Mouse (Mus musculus) embryonic facial prominence, embryonic 14.5 days (tissue): ENCODE results near the gene Cep128. TPM values are rescaled to one million over a fixed set of nuclear protein-coding genes. Genes with fewer than 3 reads are reported as not detected.
"Not testable (repeated sequence)": the region's sequence is repeated elsewhere in the genome, so short reads cannot be mapped to it uniquely, and the experiment has no call there.

Experiments
- ATAC-seq: fragments of 200-750 bp; cut with Nextera tagmentation; 2 replicates; pipeline ENCODE4 v1.8.0; 2017; ENCODE audit warnings: low read depth, moderate number of reproducible peaks, moderate TSS enrichment
- DNase-seq: peaks from one replicate; pipeline ENCODE4 v3.0.0-alpha.2; 2015; ENCODE audit warnings: low spot score
- H3K27ac ChIP-seq: fragments of 300-500 bp; sonication (generic); replicated peaks from 2 replicates; pipeline ENCODE4 v1.5.1; 2014; ENCODE audit warnings: low read depth, mild to moderate bottlenecking, low read length, moderate library complexity
- H3K27me3 ChIP-seq: fragments of 300-500 bp; sonication (generic); replicated peaks from 2 replicates; pipeline ENCODE4 v1.6.1; 2014; ENCODE audit warnings: low read length; ENCODE audit not compliant: control insufficient read depth, insufficient read depth
- H3K36me3 ChIP-seq: fragments of 300-500 bp; sonication (generic); 2 replicates; pipeline ENCODE4 v1.6.1; 2014; ENCODE audit warnings: low read length, mixed read lengths; ENCODE audit not compliant: control insufficient read depth, insufficient read depth
- H3K4me1 ChIP-seq: fragments of 300-500 bp; sonication (generic); 2 replicates; pipeline ENCODE4 v1.6.1; 2014; ENCODE audit warnings: antibody characterized with exemption, low read length; ENCODE audit not compliant: control insufficient read depth, insufficient read depth
- H3K4me2 ChIP-seq: fragments of 300-500 bp; sonication (generic); 2 replicates; pipeline ENCODE4 v1.6.1; 2014; ENCODE audit warnings: low read depth, mild to moderate bottlenecking, low read length, moderate library complexity, mixed read lengths
- H3K4me3 ChIP-seq: fragments of 300-500 bp; sonication (generic); 2 replicates; pipeline ENCODE4 v1.5.1; 2014; ENCODE audit warnings: low read depth, mild to moderate bottlenecking, low read length
- H3K9ac ChIP-seq: fragments of 300-500 bp; sonication (generic); 2 replicates; pipeline ENCODE4 v1.6.1; 2014; ENCODE audit warnings: low read depth, mild to moderate bottlenecking, low read length, moderate library complexity, mixed read lengths
- H3K9me3 ChIP-seq: fragments of 300-500 bp; sonication (generic); 2 replicates; pipeline ENCODE4 v1.6.1; 2016; ENCODE audit warnings: low read length; ENCODE audit not compliant: control insufficient read depth
- WGBS: fragments of 180-500 bp; shearing (Covaris S2); extraction: QIAGEN DNeasy Blood & Tissue Kit; methylation state at CpG from one replicate; pipeline ENCODE4 v1.1.7; 2014; 5-methylcytosine and 5-hydroxymethylcytosine counted together
- polyA plus RNA-seq: library from polyadenylated mRNA; unstranded; fragments of >200 nt; fragmentation: Nextera tagmentation; extraction: Ambion mirVana; gene quantifications from 2 replicates; pipeline ENCODE4 v1.2.1, GENCODE M21; 2014

Gene Cep128
- polyA plus RNA-seq, 1 experiment from 2014 or later = 8.2 TPM

DNA sequence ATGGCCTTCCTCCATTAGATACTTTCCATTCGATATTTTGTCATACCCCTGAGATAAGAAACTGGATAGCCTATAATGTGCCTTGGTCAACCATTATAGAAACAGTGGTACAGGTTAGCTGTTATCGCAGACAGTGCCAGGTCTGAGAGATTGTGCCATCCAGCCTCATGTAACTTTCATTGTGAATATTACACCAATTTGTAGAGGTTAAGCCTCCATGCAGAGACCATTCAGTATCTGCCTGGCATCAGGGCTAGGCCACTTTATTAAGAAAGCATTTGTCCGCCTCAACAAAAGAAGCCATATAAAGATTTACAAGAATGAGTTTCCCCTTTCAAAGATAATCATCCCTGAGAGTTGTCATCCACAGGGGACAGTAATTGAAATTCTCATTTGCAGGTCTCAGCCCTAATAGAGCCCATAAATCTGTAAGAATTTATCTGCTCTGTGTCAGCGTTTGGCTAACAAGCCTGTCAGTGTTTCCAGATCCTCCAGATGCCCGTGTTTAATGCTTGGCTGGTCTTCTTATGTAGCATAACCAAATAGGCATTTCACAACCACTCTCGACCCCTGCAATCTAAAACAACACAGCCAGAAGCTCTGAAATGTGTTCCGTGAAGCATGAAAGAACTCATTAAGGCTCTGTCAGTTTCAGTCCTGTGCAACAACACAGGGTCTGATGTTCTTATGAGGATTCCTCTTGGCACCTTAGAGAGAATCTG is 28.4 kb upstream of the Cep128 start:
- WGBS = 44% methylated on average over 7 of the region's 7 CpGs
- no peaks in the 10 kb centered on the region for H3K4me1 ChIP-seq
- ATAC-seq (peak; percentile 88; the same call in 1 of the 2 replicates), DNase-seq (peak; percentile 87)
- H3K36me3 ChIP-seq = no peaks in the 10 kb centered on the region
- no peaks in the 10 kb centered on the region for H3K27me3 ChIP-seq
- H3K9me3 ChIP-seq = no peaks in the 10 kb centered on the region
- no peak overlapping the region for H3K4me3 ChIP-seq
- no peak overlapping the region for H3K4me2 ChIP-seq
- H3K27ac ChIP-seq = no peak overlapping the region
- H3K9ac ChIP-seq = no peak overlapping the region

DNA sequence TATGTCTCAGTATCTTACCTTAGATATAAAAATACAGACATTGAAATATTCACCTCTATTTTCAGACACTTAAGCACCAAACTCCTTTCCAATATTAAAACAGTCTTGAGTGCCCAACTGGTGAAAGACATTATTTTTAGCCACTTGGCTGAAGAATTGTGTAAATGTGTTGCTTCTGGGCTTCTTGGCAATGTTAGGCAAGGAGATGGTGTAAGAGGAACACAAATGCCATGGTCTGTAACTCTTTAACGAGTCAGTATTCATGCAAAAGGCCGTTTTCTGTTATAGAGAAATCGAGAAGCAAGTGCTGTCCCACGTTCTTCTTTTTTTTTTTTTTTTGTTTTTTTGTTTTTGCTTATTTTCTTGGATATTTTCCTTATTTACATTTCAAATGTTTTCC is 26.1 kb upstream of the Cep128 start:
- no peaks in the 10 kb centered on the region for H3K4me1 ChIP-seq
- 88% methylated on average over 4 of the region's 4 CpGs for WGBS
- H3K4me2 ChIP-seq = no peak overlapping the region
- DNase-seq = no peak
- H3K27ac ChIP-seq = no peak overlapping the region
- H3K4me3 ChIP-seq = no peak overlapping the region
- no peaks in the 10 kb centered on the region for H3K36me3 ChIP-seq
- H3K27me3 ChIP-seq = no peaks in the 10 kb centered on the region
- H3K9me3 ChIP-seq = no peaks in the 10 kb centered on the region
- no peak overlapping the region for H3K9ac ChIP-seq
- no peak for ATAC-seq

DNA sequence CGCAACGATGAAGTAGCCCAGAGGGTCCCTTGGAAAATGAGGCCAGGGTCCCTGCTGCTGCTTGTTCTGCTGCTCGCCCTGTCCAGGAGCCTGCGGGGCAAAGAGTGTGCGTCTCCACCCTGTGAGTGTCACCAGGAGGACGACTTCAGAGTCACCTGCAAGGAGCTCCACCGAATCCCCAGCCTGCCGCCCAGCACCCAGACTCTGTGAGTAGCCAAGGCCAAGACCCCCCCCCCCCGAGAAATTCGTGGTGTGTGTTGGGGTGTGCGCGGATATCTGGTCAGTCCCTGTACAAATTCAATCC is 16.8 kb upstream of the Cep128 start:
- Histone ChIP-seq H3K9me3 (no peaks in the 10 kb centered on the region), H3K9ac (peak overlapping the region; percentile 46), H3K27ac (no peak overlapping the region), H3K4me3 (peak overlapping the region; percentile 48), H3K4me2 (peak overlapping the region; percentile 66), H3K27me3 (peaks cover 17% of the 10 kb centered on the region), H3K4me1 (no peaks in the 10 kb centered on the region), H3K36me3 (no peaks in the 10 kb centered on the region)
- ATAC-seq (peak; percentile 1; the same call in 1 of the 2 replicates), DNase-seq (no peak)
- WGBS = 8% methylated on average over 12 of the region's 12 CpGs

DNA sequence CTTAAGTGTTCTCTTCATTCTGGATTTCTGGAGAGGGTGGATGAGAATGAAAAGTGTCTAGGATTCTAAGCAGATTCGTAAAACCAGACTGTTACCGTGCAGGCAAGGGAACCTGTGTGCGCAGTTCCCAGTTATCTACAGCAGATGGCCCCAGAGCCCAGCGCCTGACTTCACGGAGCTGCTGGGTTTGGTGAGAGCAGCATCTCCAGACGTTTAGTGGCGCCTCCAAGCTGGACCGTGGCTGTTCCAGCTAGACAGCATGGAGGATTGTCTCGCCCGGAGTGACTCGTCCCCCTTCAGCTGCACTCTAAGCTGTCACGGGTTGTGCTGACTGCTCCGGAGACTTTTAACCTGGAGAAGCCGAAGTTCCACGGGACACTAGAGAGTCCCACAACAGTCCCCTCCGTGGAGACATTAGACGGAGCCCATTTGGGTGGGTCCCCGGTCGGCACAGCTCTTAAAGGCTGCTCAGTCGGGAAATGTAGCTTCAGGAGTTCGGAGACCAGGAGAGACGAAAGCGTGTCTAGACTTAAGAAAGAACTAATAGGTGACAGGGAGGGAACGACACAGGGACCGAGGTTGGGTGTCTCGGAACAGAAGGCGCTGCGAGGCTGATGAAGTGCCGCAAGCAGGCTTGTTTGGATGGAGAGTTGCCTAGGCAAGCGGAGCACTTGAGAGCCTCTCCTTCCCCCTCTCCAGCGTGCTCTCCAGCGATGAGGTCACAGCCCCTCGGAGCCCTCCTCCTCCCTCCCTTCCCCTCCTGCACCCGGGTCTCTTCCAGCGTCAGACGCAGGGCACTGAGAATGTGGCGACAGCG is 16.2 kb upstream of the Cep128 start:
- peak overlapping the region; percentile 66 for H3K4me2 ChIP-seq
- H3K27ac ChIP-seq = no peak overlapping the region
- no peaks in the 10 kb centered on the region for H3K36me3 ChIP-seq
- H3K27me3 ChIP-seq = peaks cover 17% of the 10 kb centered on the region
- DNase-seq (peak; percentile 92), ATAC-seq (peak; percentile 95)
- WGBS = under 1% methylated on average over 34 of the region's 38 CpGs
- H3K4me3 ChIP-seq = peak overlapping the region; percentile 48
- H3K9ac ChIP-seq = peak overlapping the region; percentile 46
- no peaks in the 10 kb centered on the region for H3K9me3 ChIP-seq
- no peaks in the 10 kb centered on the region for H3K4me1 ChIP-seq

DNA sequence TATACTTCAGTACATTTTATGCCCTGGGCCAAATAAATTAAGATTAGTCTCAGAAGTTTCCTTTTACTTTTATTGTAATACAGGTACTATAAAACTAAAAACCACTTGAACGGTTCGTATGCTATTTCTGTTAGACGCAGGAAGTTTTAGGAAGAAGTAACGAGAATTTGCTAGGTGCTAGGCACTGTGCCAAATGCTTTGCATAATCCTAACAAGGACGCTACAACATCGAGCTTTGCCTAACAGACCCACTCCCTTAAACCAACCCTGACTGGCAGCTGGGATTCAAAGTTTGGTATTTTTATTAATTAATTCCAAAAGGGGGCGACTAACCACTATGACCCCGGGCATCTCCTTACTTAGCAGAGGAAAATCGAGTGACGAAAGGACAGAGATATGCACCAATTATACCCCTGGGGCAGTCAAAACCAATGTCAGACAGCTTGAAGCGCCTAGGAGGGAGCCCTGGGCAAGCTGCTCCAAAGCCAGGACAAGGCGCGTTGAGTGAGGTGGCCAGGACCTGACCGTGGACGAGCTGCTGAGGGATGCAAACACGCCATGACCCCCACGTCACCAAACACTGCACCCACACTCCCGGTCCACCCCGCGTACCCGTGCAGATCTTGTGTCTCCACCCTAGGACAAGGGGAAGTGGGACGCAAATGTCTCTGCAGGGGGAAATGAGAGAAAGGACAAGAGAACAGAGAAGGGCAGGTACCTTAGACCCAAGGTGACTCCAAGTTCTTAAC is 519 bp downstream of the Cep128 start:
- H3K9ac ChIP-seq = peak overlapping the region; percentile 61
- no peaks in the 10 kb centered on the region for H3K9me3 ChIP-seq
- H3K27ac ChIP-seq = no peak overlapping the region
- H3K4me3 ChIP-seq = peak overlapping the region; percentile 60
- 0 out of 2 replicates have a peak, but pooled peaks cover 4% of the 10 kb centered on the region for H3K4me1 ChIP-seq
- DNase-seq (peak; percentile 41), ATAC-seq (peak; percentile 30)
- WGBS = 5% methylated on average over 22 of the region's 22 CpGs
- H3K4me2 ChIP-seq = peak overlapping the region; percentile 80
- H3K27me3 ChIP-seq = no peaks in the 10 kb centered on the region
- H3K36me3 ChIP-seq = no peaks in the 10 kb centered on the region

DNA sequence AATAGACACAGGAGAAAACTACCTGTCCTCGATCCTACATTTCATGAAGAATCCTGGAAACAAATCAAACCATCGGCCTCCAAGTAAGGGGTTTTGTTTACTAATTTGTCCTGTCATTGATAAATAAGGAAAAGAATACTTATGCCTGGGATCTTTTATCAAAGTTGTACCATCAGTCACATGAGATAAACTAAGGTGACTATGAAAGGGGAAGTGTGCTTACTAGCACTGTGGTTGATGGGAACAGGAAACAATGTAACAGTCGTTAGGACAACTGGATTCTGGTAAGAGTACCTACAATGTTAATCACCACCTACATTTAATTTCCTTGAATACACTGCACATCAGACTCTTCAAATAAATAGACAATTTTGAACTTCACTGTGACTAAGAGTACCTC is 15.0 kb downstream of the Cep128 start:
- ATAC-seq = no peak
- WGBS = 86% methylated on average over 3 of the region's 3 CpGs
- H3K9me3 ChIP-seq = no peaks in the 10 kb centered on the region
- no peak overlapping the region for H3K27ac ChIP-seq
- H3K4me2 ChIP-seq = no peak overlapping the region
- no peak overlapping the region for H3K4me3 ChIP-seq
- H3K27me3 ChIP-seq = no peaks in the 10 kb centered on the region
- DNase-seq = no peak
- H3K9ac ChIP-seq = no peak overlapping the region
- H3K36me3 ChIP-seq = no peaks in the 10 kb centered on the region
- no peaks in the 10 kb centered on the region for H3K4me1 ChIP-seq

DNA sequence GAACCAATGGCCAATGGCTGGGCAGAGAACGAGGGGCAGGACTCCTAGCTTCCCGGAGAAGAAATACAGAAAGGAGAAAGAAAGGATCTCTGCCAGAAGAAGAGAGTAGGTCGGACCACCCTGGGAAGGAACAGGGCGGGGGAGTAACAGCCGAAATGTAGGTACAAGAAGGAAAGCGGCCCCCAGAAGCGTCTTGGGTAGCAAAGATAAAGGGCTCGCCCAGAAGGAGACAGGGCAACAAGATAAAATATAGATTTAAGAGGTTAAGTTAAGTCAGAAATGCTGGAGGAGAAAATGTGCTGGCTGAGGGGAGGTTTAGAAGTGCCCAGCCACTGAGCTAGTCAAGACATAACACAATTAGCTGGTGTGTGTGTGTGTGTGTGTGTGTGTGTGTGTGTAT is 30.4 kb downstream of the Cep128 start:
- no peak for ATAC-seq
- Histone ChIP-seq H3K27me3 (no peaks in the 10 kb centered on the region), H3K9ac (no peak overlapping the region), H3K4me3 (no peak overlapping the region), H3K4me1 (no peaks in the 10 kb centered on the region), H3K36me3 (no peaks in the 10 kb centered on the region), H3K4me2 (no peak overlapping the region), H3K27ac (no peak overlapping the region), H3K9me3 (no peaks in the 10 kb centered on the region)
- DNase-seq = no peak
- 89% methylated on average over 8 of the region's 8 CpGs for WGBS

DNA sequence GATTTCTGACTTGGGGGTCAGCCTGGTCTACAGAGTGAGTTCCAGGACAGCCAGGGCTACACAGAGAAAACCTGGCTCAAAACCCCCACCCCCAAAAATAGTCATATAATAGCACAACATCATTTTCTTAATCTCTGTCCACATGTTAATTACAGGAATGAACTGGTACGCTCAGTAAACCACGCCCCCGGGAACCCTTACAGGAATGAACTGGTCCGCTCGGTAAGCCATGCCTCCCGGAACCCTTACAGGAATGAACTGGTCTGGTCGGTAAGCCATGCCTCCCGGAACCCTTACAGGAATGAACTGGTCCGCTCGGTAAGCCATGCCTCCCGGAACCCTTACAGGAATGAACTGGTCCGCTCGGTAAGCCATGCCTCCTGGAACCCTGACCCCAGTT is 45.6 kb downstream of the Cep128 start:
- not testable (repeated sequence) for H3K36me3 ChIP-seq, DNase-seq, ATAC-seq, H3K4me2 ChIP-seq, H3K27ac ChIP-seq, H3K4me1 ChIP-seq, H3K9ac ChIP-seq, H3K27me3 ChIP-seq, H3K9me3 ChIP-seq, H3K4me3 ChIP-seq
- 96% methylated on average over 13 of the region's 13 CpGs for WGBS
